Mouse (Mus musculus) megakaryocyte-erythroid progenitor cell, adult 5-6 weeks (primary cell): Measurements from ENCODE around the gene Vhl. TPM values are rescaled to one million over a fixed set of nuclear protein-coding genes. Genes with fewer than 3 reads are reported as not detected.

Experiments
- total RNA-seq, 2 experiments: library from RNA; stranded (forward) in 1 of 2; stranded (reverse) in 1 of 2; fragments of 200-1000, 215-1000 nt in 1 of 2; fragments of >200 nt in 1 of 2; fragmentation: Nextera tagmentation in 1 of 2; gene quantifications; 2 replicates each; pipeline ENCODE4 v1.2.3; 2014 to 2017

Vhl gene
- total RNA-seq, 2 experiments from 2014 or later, result 8.6 to 15.2 TPM

Other genes starting within 250 kb of the Vhl start
- gene Tada3, start 246.1 kb upstream of the Vhl start, total RNA-seq (2014; fragmentation: Nextera tagmentation), result 23.5 and 40.8 TPM in 2 replicates
- gene Tada3, start 246.1 kb upstream of the Vhl start, total RNA-seq (2017), result 19.8 and 20.3 TPM in 2 replicates
- gene Arpc4, start 245.8 kb upstream of the Vhl start, total RNA-seq (2014; fragmentation: Nextera tagmentation), result 128 and 162 TPM in 2 replicates
- gene Arpc4, start 245.8 kb upstream of the Vhl start, total RNA-seq (2017), result 137 and 152 TPM in 2 replicates
- gene Ttll3, start 234.7 kb upstream of the Vhl start, total RNA-seq (2014; fragmentation: Nextera tagmentation), result 2.1 and 7.9 TPM in 2 replicates
- 0.50 and 0.80 TPM in 2 replicates for gene Ttll3, start 234.7 kb upstream of the Vhl start, total RNA-seq (2017)
- 13.5 and 14.5 TPM in 2 replicates for gene Rpusd3, start 204.6 kb upstream of the Vhl start, total RNA-seq (2014; fragmentation: Nextera tagmentation)
- 16.8 and 25.1 TPM in 2 replicates for gene Rpusd3, start 204.6 kb upstream of the Vhl start, total RNA-seq (2017)
- not detected in 2 replicates for gene Cidec, start 188.2 kb upstream of the Vhl start, total RNA-seq (2014; fragmentation: Nextera tagmentation)
- not detected in 2 replicates for gene Cidec, start 188.2 kb upstream of the Vhl start, total RNA-seq (2017)
- 44.8 and 53.4 TPM in 2 replicates for gene Jagn1, start 181.4 kb upstream of the Vhl start, total RNA-seq (2014; fragmentation: Nextera tagmentation)
- gene Jagn1, start 181.4 kb upstream of the Vhl start, total RNA-seq (2017), result 29.4 and 50.3 TPM in 2 replicates
- 0.45 TPM in 1 of 2 replicates, not detected in the other for gene Il17re, start 165.5 kb upstream of the Vhl start, total RNA-seq (2014; fragmentation: Nextera tagmentation)
- not detected in 2 replicates for gene Il17re, start 165.5 kb upstream of the Vhl start, total RNA-seq (2017)
- not detected in 2 replicates for gene Il17rc, start 152.5 kb upstream of the Vhl start, total RNA-seq (2014; fragmentation: Nextera tagmentation)
- not detected in 2 replicates for gene Il17rc, start 152.5 kb upstream of the Vhl start, total RNA-seq (2017)
- gene Creld1, start 140.7 kb upstream of the Vhl start, total RNA-seq (2014; fragmentation: Nextera tagmentation), result 8.0 and 8.8 TPM in 2 replicates
- gene Creld1, start 140.7 kb upstream of the Vhl start, total RNA-seq (2017), result 1.6 and 6.1 TPM in 2 replicates
- gene Prrt3, start 122.0 kb upstream of the Vhl start, total RNA-seq (2014; fragmentation: Nextera tagmentation), result 0.37 TPM in 1 of 2 replicates, not detected in the other
- gene Prrt3, start 122.0 kb upstream of the Vhl start, total RNA-seq (2017), result not detected in 2 replicates
- 49.4 and 61.7 TPM in 2 replicates for gene Emc3, start 92.3 kb upstream of the Vhl start, total RNA-seq (2014; fragmentation: Nextera tagmentation)
- 28.3 and 43.9 TPM in 2 replicates for gene Emc3, start 92.3 kb upstream of the Vhl start, total RNA-seq (2017)
- gene Fancd2, start 92.3 kb upstream of the Vhl start, total RNA-seq (2014; fragmentation: Nextera tagmentation), result 35.7 and 47.0 TPM in 2 replicates
- gene Fancd2, start 92.3 kb upstream of the Vhl start, total RNA-seq (2017), result 31.3 and 43.7 TPM in 2 replicates
- gene Fancd2os, start 23.2 kb upstream of the Vhl start, total RNA-seq (2014; fragmentation: Nextera tagmentation), result 0.37 TPM in 1 of 2 replicates, not detected in the other
- not detected in 2 replicates for gene Fancd2os, start 23.2 kb upstream of the Vhl start, total RNA-seq (2017)
- gene Brk1, start 19.2 kb upstream of the Vhl start, total RNA-seq (2014; fragmentation: Nextera tagmentation), result 136 and 142 TPM in 2 replicates
- gene Brk1, start 19.2 kb upstream of the Vhl start, total RNA-seq (2017), result 68.2 and 68.8 TPM in 2 replicates
- 18.6 and 21.6 TPM in 2 replicates for gene Irak2, start 14.5 kb downstream of the Vhl start, total RNA-seq (2014; fragmentation: Nextera tagmentation)
- 30.4 and 37.3 TPM in 2 replicates for gene Irak2, start 14.5 kb downstream of the Vhl start, total RNA-seq (2017)
- 48.5 and 69.9 TPM in 2 replicates for gene Tatdn2, start 73.1 kb downstream of the Vhl start, total RNA-seq (2014; fragmentation: Nextera tagmentation)
- gene Tatdn2, start 73.1 kb downstream of the Vhl start, total RNA-seq (2017), result 152 and 155 TPM in 2 replicates
- not detected in 2 replicates for gene Ghrl, start 95.9 kb downstream of the Vhl start, total RNA-seq (2014; fragmentation: Nextera tagmentation)
- gene Ghrl, start 95.9 kb downstream of the Vhl start, total RNA-seq (2017), result not detected in 2 replicates
- gene Sec13, start 116.8 kb downstream of the Vhl start, total RNA-seq (2014; fragmentation: Nextera tagmentation), result 130 and 140 TPM in 2 replicates
- 87.3 and 103 TPM in 2 replicates for gene Sec13, start 116.8 kb downstream of the Vhl start, total RNA-seq (2017)